Mouse (Mus musculus): ENCODE results near the gene Txn2.

Txn2 gene

GRCm38 (mm10) chr15:77920511-77921462 lies 8.0 kb downstream of the Txn2 start:
- peaks cover 82% of the 10 kb centered on the region for H3K4me1 ChIP-seq (replicated peaks; ENCODE audit: low read depth, low read length)
- no peaks in the 10 kb centered on the region for H3K27me3 ChIP-seq (ENCODE audit: insufficient read depth, low read length)
- H3K4me3 ChIP-seq (replicated peaks; ENCODE audit: low read length), result no peak overlapping the region
- no peak for TF ChIP-seq POU5F1 (IDR thresholded peaks at IDR 0.05; ENCODE audit: borderline replicate concordance, low read length)
- TF ChIP-seq CTCF (conservative IDR thresholded peaks at IDR 0.05; ENCODE audit: low read length), result no peak; the same call in 1 of the 2 replicates
- no peak for TF ChIP-seq NANOG (IDR thresholded peaks at IDR 0.05; ENCODE audit: borderline replicate concordance, low read length)
- no peaks in the 10 kb centered on the region for H3K9me3 ChIP-seq (ENCODE audit: low read length)
- H3K36me3 ChIP-seq (ENCODE audit: insufficient read depth, low read length), result peaks cover 94% of the 10 kb centered on the region

- TF ChIP-seq POU5F1 (IDR thresholded peaks at IDR 0.05; ENCODE audit: borderline replicate concordance, low read length) (no peak), NANOG (IDR thresholded peaks at IDR 0.05; ENCODE audit: borderline replicate concordance, low read length) (no peak), CTCF (conservative IDR thresholded peaks at IDR 0.05; ENCODE audit: low read length) (no peak)
- H3K4me3 ChIP-seq (replicated peaks; ENCODE audit: low read length), result no peak overlapping the region
- H3K36me3 ChIP-seq (ENCODE audit: insufficient read depth, low read length), result peaks cover 96% of the 10 kb centered on the region
- H3K27me3 ChIP-seq (ENCODE audit: insufficient read depth, low read length), result no peaks in the 10 kb centered on the region
- peaks cover 90% of the 10 kb centered on the region for H3K4me1 ChIP-seq (replicated peaks; ENCODE audit: low read depth, low read length)
- no peaks in the 10 kb centered on the region for H3K9me3 ChIP-seq (ENCODE audit: low read length)
Observed at GRCm38 (mm10) chr15:77919441-77919840, 9.4 kb downstream of the Txn2 start.

- Histone ChIP-seq H3K36me3 (ENCODE audit: insufficient read depth, low read length) (peaks cover 85% of the 10 kb centered on the region), H3K27me3 (ENCODE audit: insufficient read depth, low read length) (no peaks in the 10 kb centered on the region), H3K9me3 (ENCODE audit: low read length) (no peaks in the 10 kb centered on the region), H3K4me3 (replicated peaks; ENCODE audit: low read length) (no peak overlapping the region), H3K4me1 (replicated peaks; ENCODE audit: low read depth, low read length) (peaks cover 90% of the 10 kb centered on the region)
- TF ChIP-seq CTCF (conservative IDR thresholded peaks at IDR 0.05; ENCODE audit: low read length) (peak; percentile 87), POU5F1 (IDR thresholded peaks at IDR 0.05; ENCODE audit: borderline replicate concordance, low read length) (no peak)
Observed at GRCm38 (mm10) chr15:77916851-77917544, 11.8 kb downstream of the Txn2 start.

- no peak overlapping the region for H3K4me3 ChIP-seq (replicated peaks; ENCODE audit: low read length)
- peaks cover 92% of the 10 kb centered on the region for H3K4me1 ChIP-seq (replicated peaks; ENCODE audit: low read depth, low read length)
- no peaks in the 10 kb centered on the region for H3K27me3 ChIP-seq (ENCODE audit: insufficient read depth, low read length)
- TF ChIP-seq POU5F1 (IDR thresholded peaks at IDR 0.05; ENCODE audit: borderline replicate concordance, low read length) (no peak), NANOG (IDR thresholded peaks at IDR 0.05; ENCODE audit: borderline replicate concordance, low read length) (no peak)
- H3K36me3 ChIP-seq (ENCODE audit: insufficient read depth, low read length), result peaks cover 69% of the 10 kb centered on the region
- no peaks in the 10 kb centered on the region for H3K9me3 ChIP-seq (ENCODE audit: low read length)
Observed at GRCm38 (mm10) chr15:77915287-77915686, 13.5 kb downstream of the Txn2 start.

GRCm38 (mm10) chr15:77914507-77914906 lies 14.3 kb downstream of the Txn2 start:
- peaks cover 61% of the 10 kb centered on the region for H3K36me3 ChIP-seq (ENCODE audit: insufficient read depth, low read length)

GRCm38 (mm10) chr15:77913054-77913453 lies 15.8 kb downstream of the Txn2 start:
- H3K4me1 ChIP-seq (replicated peaks; ENCODE audit: low read depth, low read length), result peaks cover 89% of the 10 kb centered on the region
- peaks cover 46% of the 10 kb centered on the region for H3K36me3 ChIP-seq (ENCODE audit: insufficient read depth, low read length)
- no peaks in the 10 kb centered on the region for H3K9me3 ChIP-seq (ENCODE audit: low read length)
- peak overlapping the region; percentile 27 for H3K4me3 ChIP-seq (replicated peaks; ENCODE audit: low read length)
- TF ChIP-seq NANOG (IDR thresholded peaks at IDR 0.05; ENCODE audit: borderline replicate concordance, low read length) (no peak), CTCF (conservative IDR thresholded peaks at IDR 0.05; ENCODE audit: low read length) (no peak), POU5F1 (IDR thresholded peaks at IDR 0.05; ENCODE audit: borderline replicate concordance, low read length) (no peak)
- H3K27me3 ChIP-seq (ENCODE audit: insufficient read depth, low read length), result no peaks in the 10 kb centered on the region

More at GRCm38 (mm10) chr15:77914507-77914906, 14.3 kb downstream of the Txn2 start:
- Histone ChIP-seq H3K27me3 (ENCODE audit: insufficient read depth, low read length) (no peaks in the 10 kb centered on the region), H3K4me1 (replicated peaks; ENCODE audit: low read depth, low read length) (peaks cover 90% of the 10 kb centered on the region), H3K9me3 (ENCODE audit: low read length) (no peaks in the 10 kb centered on the region), H3K4me3 (replicated peaks; ENCODE audit: low read length) (no peak overlapping the region)
- TF ChIP-seq POU5F1 (IDR thresholded peaks at IDR 0.05; ENCODE audit: borderline replicate concordance, low read length), result no peak
- TF ChIP-seq NANOG (IDR thresholded peaks at IDR 0.05; ENCODE audit: borderline replicate concordance, low read length), result no peak
- TF ChIP-seq CTCF (conservative IDR thresholded peaks at IDR 0.05; ENCODE audit: low read length), result no peak

GRCm38 (mm10) chr15:77912585-77912984 lies 16.2 kb downstream of the Txn2 start:
- no peak for TF ChIP-seq CTCF (conservative IDR thresholded peaks at IDR 0.05; ENCODE audit: low read length)
- TF ChIP-seq NANOG (IDR thresholded peaks at IDR 0.05; ENCODE audit: borderline replicate concordance, low read length), result 0 out of 2 replicates have a peak, but pooled peaks have one; percentile 5
- TF ChIP-seq POU5F1 (IDR thresholded peaks at IDR 0.05; ENCODE audit: borderline replicate concordance, low read length), result no peak
- Histone ChIP-seq H3K4me1 (replicated peaks; ENCODE audit: low read depth, low read length) (peaks cover 91% of the 10 kb centered on the region), H3K9me3 (ENCODE audit: low read length) (no peaks in the 10 kb centered on the region), H3K4me3 (replicated peaks; ENCODE audit: low read length) (peak overlapping the region; percentile 27; the same call in 1 of the 2 replicates), H3K36me3 (ENCODE audit: insufficient read depth, low read length) (peaks cover 42% of the 10 kb centered on the region), H3K27me3 (ENCODE audit: insufficient read depth, low read length) (no peaks in the 10 kb centered on the region)

- Histone ChIP-seq H3K4me1 (replicated peaks; ENCODE audit: low read depth, low read length) (peaks cover 93% of the 10 kb centered on the region), H3K9me3 (ENCODE audit: low read length) (no peaks in the 10 kb centered on the region), H3K27me3 (ENCODE audit: insufficient read depth, low read length) (peaks cover 3% of the 10 kb centered on the region; the same call in 1 of the 2 replicates), H3K4me3 (replicated peaks; ENCODE audit: low read length) (peak overlapping the region; percentile 27; the same call in 1 of the 2 replicates), H3K36me3 (ENCODE audit: insufficient read depth, low read length) (peaks cover 40% of the 10 kb centered on the region)
- no peak for TF ChIP-seq CTCF (conservative IDR thresholded peaks at IDR 0.05; ENCODE audit: low read length)
- no peak for TF ChIP-seq NANOG (IDR thresholded peaks at IDR 0.05; ENCODE audit: borderline replicate concordance, low read length)
- no peak for TF ChIP-seq POU5F1 (IDR thresholded peaks at IDR 0.05; ENCODE audit: borderline replicate concordance, low read length)
Observed at GRCm38 (mm10) chr15:77912048-77912447, 16.8 kb downstream of the Txn2 start.
